Mouse (Mus musculus) forebrain, embryonic 16.5 days (tissue): Measurements from ENCODE around the gene Mcu. TPM values are rescaled to one million over a fixed set of nuclear protein-coding genes. Genes with fewer than 3 reads are reported as not detected.

Source experiments
- ATAC-seq: fragments of 200-750 bp; cut with Nextera tagmentation; 2 replicates; pipeline ENCODE4 v1.8.0; 2017; ENCODE audit warnings: mild to moderate bottlenecking, moderate library complexity
- H3K27ac ChIP-seq: fragments of 300-500 bp; sonication (generic); 2 replicates; pipeline ENCODE4 v1.5.1; 2014; ENCODE audit warnings: low read length, control low read depth
- H3K27me3 ChIP-seq: fragments of 300-500 bp; sonication (generic); replicated peaks from 2 replicates; pipeline ENCODE4 v1.6.1; 2014; ENCODE audit warnings: low read length; ENCODE audit not compliant: control insufficient read depth, insufficient read depth
- H3K36me3 ChIP-seq: fragments of 300-500 bp; sonication (generic); 2 replicates; pipeline ENCODE4 v1.6.1; 2014; ENCODE audit not compliant: control insufficient read depth, insufficient read depth
- H3K4me1 ChIP-seq: fragments of 300-500 bp; sonication (generic); replicated peaks from 2 replicates; pipeline ENCODE4 v1.6.1; 2014; ENCODE audit warnings: low read length; ENCODE audit not compliant: control insufficient read depth, insufficient read depth
- H3K4me2 ChIP-seq: fragments of 300-500 bp; sonication (generic); 2 replicates; pipeline ENCODE4 v1.6.1; 2014; ENCODE audit warnings: mild to moderate bottlenecking, low read length, control low read depth
- H3K4me3 ChIP-seq: fragments of 300-500 bp; sonication (generic); replicated peaks from 2 replicates; pipeline ENCODE4 v1.5.1; 2014; ENCODE audit warnings: mild to moderate bottlenecking, low read length, control low read depth
- H3K9ac ChIP-seq: fragments of 300-500 bp; sonication (generic); replicated peaks from 2 replicates; pipeline ENCODE4 v1.6.1; 2014; ENCODE audit warnings: low read depth, low read length, control low read depth
- H3K9me3 ChIP-seq: fragments of 300-500 bp; sonication (generic); 2 replicates; pipeline ENCODE4 v1.6.1; 2016; ENCODE audit warnings: low read length; ENCODE audit not compliant: control insufficient read depth
- WGBS: fragments of 180-500 bp; shearing (Covaris S2); extraction: QIAGEN DNeasy Blood & Tissue Kit; methylation state at CpG from one replicate; pipeline ENCODE4 v1.1.7; 2014; 5-methylcytosine and 5-hydroxymethylcytosine counted together
- polyA plus RNA-seq: library from polyadenylated mRNA; unstranded; fragments of >200 nt; fragmentation: Nextera tagmentation; extraction: Ambion mirVana; gene quantifications from 2 replicates; pipeline ENCODE4 v1.2.1, GENCODE M21; 2015

The Mcu gene
- polyA plus RNA-seq, 1 experiment from 2014 or later = 27.3 TPM

- H3K27ac ChIP-seq = peak within 1 kb of the TSS; percentile 85
- peak within 1 kb of the TSS; percentile 94 for H3K9ac ChIP-seq
- H3K4me3 ChIP-seq = peak within 1 kb of the TSS; percentile 92
- under 1% methylated on average over 42 of the region's 51 CpGs for WGBS
- no peaks in the 10 kb centered on the region for H3K27me3 ChIP-seq
- H3K4me2 ChIP-seq = peak within 1 kb of the TSS; percentile 78
- peak; percentile 77 for ATAC-seq
- no peaks in the 10 kb centered on the region for H3K9me3 ChIP-seq
- H3K4me1 ChIP-seq = peaks cover 21% of the 10 kb centered on the region
- H3K36me3 ChIP-seq = no peaks in the 10 kb centered on the region
These were observed 441 bp downstream of the Mcu start, which contains the start of gene Gm10322 for GRCm38 (mm10) chr10:59615981-59616520. Gene Gm10322 (plus strand): TSS chr10:59616063.

- 24% methylated on average over 5 of the region's 5 CpGs for WGBS
- peak overlapping the region; percentile 92 for H3K4me3 ChIP-seq
- H3K4me1 ChIP-seq = peaks cover 21% of the 10 kb centered on the region
- no peaks in the 10 kb centered on the region for H3K9me3 ChIP-seq
- H3K4me2 ChIP-seq = peak overlapping the region; percentile 78
- no peaks in the 10 kb centered on the region for H3K27me3 ChIP-seq
- no peak overlapping the region for H3K27ac ChIP-seq
- ATAC-seq = no peak
- H3K9ac ChIP-seq = peak overlapping the region; percentile 94
- no peaks in the 10 kb centered on the region for H3K36me3 ChIP-seq
These were observed 1.1 kb downstream of the Mcu start for GRCm38 (mm10) chr10:59615411-59615810.

- Histone ChIP-seq H3K27me3 (no peaks in the 10 kb centered on the region), H3K27ac (no peak overlapping the region), H3K9ac (no peak overlapping the region), H3K4me3 (no peak overlapping the region), H3K36me3 (no peaks in the 10 kb centered on the region), H3K4me1 (peaks cover 21% of the 10 kb centered on the region), H3K9me3 (no peaks in the 10 kb centered on the region), H3K4me2 (peak overlapping the region; percentile 78; the same call in 1 of the 2 replicates)
- 81% methylated on average over 5 of the region's 5 CpGs for WGBS
- ATAC-seq = no peak
These were observed 2.4 kb downstream of the Mcu start for GRCm38 (mm10) chr10:59614141-59614540.

GRCm38 (mm10) chr10:59613276-59613675 is 3.2 kb downstream of the Mcu start:
- peaks cover 21% of the 10 kb centered on the region for H3K4me1 ChIP-seq
- H3K4me3 ChIP-seq = no peak overlapping the region
- WGBS = 69% methylated on average over 5 of the region's 5 CpGs
- H3K36me3 ChIP-seq = no peaks in the 10 kb centered on the region
- no peak overlapping the region for H3K9ac ChIP-seq
- H3K9me3 ChIP-seq = no peaks in the 10 kb centered on the region
- no peak overlapping the region for H3K4me2 ChIP-seq
- H3K27me3 ChIP-seq = no peaks in the 10 kb centered on the region
- ATAC-seq = no peak
- no peak overlapping the region for H3K27ac ChIP-seq

DNA sequence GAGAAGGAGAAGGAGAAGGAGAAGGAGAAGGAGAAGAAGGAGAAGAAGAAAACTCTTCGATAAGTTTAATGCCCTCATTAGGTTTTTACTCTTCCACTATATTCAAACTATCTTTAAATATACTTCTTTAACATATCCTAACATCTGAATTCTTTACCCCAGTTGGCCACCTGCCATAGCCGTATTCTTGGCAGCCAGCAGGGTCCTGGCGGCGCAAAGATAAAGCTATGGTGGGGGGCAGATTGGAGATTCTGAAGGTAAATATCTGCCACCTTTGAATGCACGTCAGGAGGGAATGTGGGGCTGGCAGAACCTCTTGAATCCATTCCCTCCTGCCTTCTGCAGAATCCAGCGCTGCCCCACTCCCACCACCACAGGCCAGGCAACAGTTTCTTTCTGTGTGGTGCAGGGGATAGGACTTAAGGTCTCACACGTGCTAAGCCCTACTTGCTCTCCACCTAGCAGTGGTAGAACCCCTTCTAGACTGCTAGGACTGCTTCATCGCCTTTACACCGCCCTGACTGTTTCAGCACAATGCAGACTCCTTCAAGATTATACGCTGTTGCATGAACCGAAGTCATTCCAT is 11.5 kb downstream of the Mcu start:
- WGBS = 64% methylated on average over 11 of the region's 11 CpGs
- Histone ChIP-seq H3K36me3 (no peaks in the 10 kb centered on the region), H3K9me3 (no peaks in the 10 kb centered on the region), H3K4me1 (peaks cover 8% of the 10 kb centered on the region; the same call in 1 of the 2 replicates), H3K27ac (no peak overlapping the region), H3K4me3 (no peak overlapping the region), H3K27me3 (no peaks in the 10 kb centered on the region), H3K4me2 (no peak overlapping the region), H3K9ac (no peak overlapping the region)
- no peak for ATAC-seq

DNA sequence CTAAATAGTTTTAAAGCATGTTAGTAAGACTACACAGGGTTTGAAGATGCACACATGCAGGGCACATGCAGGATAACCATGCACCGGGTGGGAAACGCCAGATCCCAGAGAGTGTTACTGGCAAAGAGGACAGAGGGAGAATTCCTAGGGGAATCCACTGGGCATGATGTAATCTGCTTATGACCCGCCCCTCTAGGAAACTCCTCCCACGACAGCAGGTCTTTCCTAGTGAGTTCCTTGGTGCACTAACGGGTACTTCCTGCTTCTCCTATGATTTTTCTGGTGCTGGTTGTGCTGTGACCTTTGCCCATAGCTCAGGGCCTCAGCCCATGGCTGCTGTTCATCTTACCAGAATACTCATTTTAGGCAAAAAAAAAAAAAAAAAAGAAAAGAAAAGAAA is 12.6 kb downstream of the Mcu start:
- Histone ChIP-seq H3K4me3 (no peak overlapping the region), H3K27ac (no peak overlapping the region), H3K9ac (no peak overlapping the region), H3K4me1 (peaks cover 8% of the 10 kb centered on the region; the same call in 1 of the 2 replicates), H3K27me3 (no peaks in the 10 kb centered on the region), H3K4me2 (no peak overlapping the region), H3K36me3 (no peaks in the 10 kb centered on the region), H3K9me3 (no peaks in the 10 kb centered on the region)
- WGBS = 64% methylated on average over 5 of the region's 5 CpGs
- ATAC-seq = no peak

DNA sequence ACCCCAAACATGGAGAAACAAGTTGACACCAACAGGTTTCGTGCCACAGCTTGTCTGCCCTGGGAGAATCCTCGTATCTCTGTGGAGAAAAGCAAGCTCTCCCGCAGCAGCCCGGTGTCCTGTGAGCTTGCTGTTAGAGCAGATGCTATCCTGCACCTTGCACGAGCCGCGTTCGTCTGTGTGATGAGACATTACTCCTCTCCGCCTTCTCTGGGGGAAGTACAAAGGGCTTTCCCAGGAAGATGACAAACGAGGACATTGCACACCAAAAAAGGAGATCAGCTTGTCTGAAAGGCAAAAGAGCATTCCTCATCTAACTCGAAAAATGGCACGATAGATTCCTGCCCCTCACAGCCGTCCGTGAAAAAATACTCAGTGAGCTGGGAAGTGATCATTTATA is 13.6 kb downstream of the Mcu start:
- ATAC-seq = no peak
- no peaks in the 10 kb centered on the region for H3K9me3 ChIP-seq

DNA sequence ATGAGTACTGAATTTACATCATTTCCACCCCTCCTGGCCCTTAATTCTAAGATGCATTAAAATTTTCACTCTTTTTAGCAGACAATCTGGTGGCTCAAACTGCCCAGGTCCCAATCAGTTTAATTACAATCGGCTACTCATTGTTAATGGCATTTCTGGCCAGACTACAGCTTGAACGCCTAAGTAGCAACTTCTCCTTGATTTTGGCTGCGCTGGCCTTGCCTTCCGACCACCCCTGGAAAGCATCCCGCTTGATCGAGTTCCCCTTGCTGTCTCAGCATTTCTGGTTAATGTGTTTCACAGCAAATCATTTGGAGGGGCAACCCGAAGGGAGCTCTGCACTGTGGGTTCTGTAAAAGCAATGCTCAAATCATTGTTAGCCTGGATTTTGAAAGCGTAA is 14.4 kb downstream of the Mcu start:
- H3K4me2 ChIP-seq = no peak overlapping the region
- H3K27me3 ChIP-seq = no peaks in the 10 kb centered on the region
- H3K27ac ChIP-seq = peak overlapping the region; percentile 64
- H3K4me1 ChIP-seq = peaks cover 8% of the 10 kb centered on the region; the same call in 1 of the 2 replicates
- no peak overlapping the region for H3K9ac ChIP-seq
- no peaks in the 10 kb centered on the region for H3K9me3 ChIP-seq
- 0 out of 2 replicates have a peak, but pooled peaks have one; percentile 12 for ATAC-seq
- 57% methylated on average over 8 of the region's 8 CpGs for WGBS
- no peak overlapping the region for H3K4me3 ChIP-seq
- H3K36me3 ChIP-seq = no peaks in the 10 kb centered on the region

More for the DNA sequence above, 13.6 kb downstream of the Mcu start:
- H3K4me2 ChIP-seq = no peak overlapping the region
- 62% methylated on average over 14 of the region's 14 CpGs for WGBS
- H3K4me3 ChIP-seq = no peak overlapping the region
- no peaks in the 10 kb centered on the region for H3K36me3 ChIP-seq
- no peaks in the 10 kb centered on the region for H3K27me3 ChIP-seq
- H3K27ac ChIP-seq = no peak overlapping the region
- peaks cover 8% of the 10 kb centered on the region; the same call in 1 of the 2 replicates for H3K4me1 ChIP-seq
- no peak overlapping the region for H3K9ac ChIP-seq

GRCm38 (mm10) chr10:59600516-59600915 is 16.0 kb downstream of the Mcu start:
- H3K4me2 ChIP-seq = no peak overlapping the region
- no peak overlapping the region for H3K9ac ChIP-seq
- H3K4me3 ChIP-seq = no peak overlapping the region
- no peak for ATAC-seq
- no peaks in the 10 kb centered on the region for H3K9me3 ChIP-seq
- WGBS = 82% methylated on average over 8 of the region's 8 CpGs
- no peaks in the 10 kb centered on the region for H3K36me3 ChIP-seq
- H3K4me1 ChIP-seq = peaks cover 8% of the 10 kb centered on the region; the same call in 1 of the 2 replicates
- no peaks in the 10 kb centered on the region for H3K27me3 ChIP-seq
- no peak overlapping the region for H3K27ac ChIP-seq
